In genomic region chr2:179459606-179460005, GRCm38 (mm10) we compare ENCODE assay signal across 27 mouse cellular contexts. TPM values are rescaled to one million over a fixed set of nuclear protein-coding genes. Genes with fewer than 3 reads are reported as not detected.
DNase-seq lines count a peak whose midpoint lies in the region; TF ChIP-seq lines count a peak whose summit lies in the region.
"Had no signal": no experiment of that assay in that cellular context is flagged by ENCODE, and none has a peak within 500 bp of the region (broad histone marks: within the 10 kb centered on the region; RNA-seq: fewer than 3 reads in every experiment).

No protein-coding gene starts in this region.

- WGBS in cerebellum, adult 2 months: 1% methylated on average over 2 of the region's 2 CpGs
- WGBS in limb, embryonic 10.5 days: 96% methylated on average over 2 of the region's 2 CpGs

- no peaks in the 10 kb centered on the region for H3K27me3 ChIP-seq in cerebellum, adult 2 months (ENCODE audit: control insufficient read depth, insufficient read depth, low read length)
- H3K27me3 ChIP-seq in limb, embryonic 10.5 days (ENCODE audit: low read depth, poor library complexity, severe bottlenecking): no peaks in the 10 kb centered on the region
- H3K27me3 ChIP-seq: embryonic facial prominence, embryonic 13.5 days; forebrain, embryonic 12.5 days; forebrain, embryonic 15.5 days; heart, embryonic 13.5 days; intestine, embryonic 15.5 days had no signal

- no peak overlapping the region for H3K27ac ChIP-seq in cerebellum, adult 2 months (ENCODE audit: insufficient read depth, low read length)
- no peak overlapping the region for H3K27ac ChIP-seq in limb, embryonic 10.5 days
- H3K27ac ChIP-seq: embryonic facial prominence, embryonic 10.5 days; embryonic facial prominence, embryonic 13.5 days; forebrain, embryonic 12.5 days; forebrain, embryonic 15.5 days; heart, adult 2 months; heart, embryonic 10.5 days; heart, embryonic 13.5 days; intestine, embryonic 15.5 days had no signal

- H3K9me3 ChIP-seq in limb, embryonic 10.5 days (replicated peaks): peaks cover 44% of the 10 kb centered on the region

- no peak for TF ChIP-seq POLR2A in cerebellum, adult 2 months (IDR thresholded peaks at IDR 0.05; ENCODE audit: borderline replicate concordance, insufficient read depth, low read length)

- no peaks in the 10 kb centered on the region for H3K36me3 ChIP-seq in limb, embryonic 10.5 days
- H3K36me3 ChIP-seq: heart, embryonic 10.5 days; heart, embryonic 13.5 days; intestine, embryonic 15.5 days had no signal

- peaks cover 4% of the 10 kb centered on the region; the same call in 1 of the 2 replicates for H3K4me1 ChIP-seq in cerebellum, adult 2 months (ENCODE audit: control insufficient read depth, insufficient read depth, low read length)
- H3K4me1 ChIP-seq in limb, embryonic 10.5 days: no peaks in the 10 kb centered on the region
- H3K4me1 ChIP-seq: embryonic facial prominence, embryonic 10.5 days; embryonic facial prominence, embryonic 13.5 days; forebrain, embryonic 12.5 days; forebrain, embryonic 15.5 days; heart, embryonic 10.5 days; heart, embryonic 13.5 days; intestine, embryonic 15.5 days had no signal

- H3K4me3 ChIP-seq in cerebellum, adult 2 months (replicated peaks; ENCODE audit: insufficient read depth, low read depth, low read length): no peak overlapping the region
- no peak overlapping the region for H3K4me3 ChIP-seq in limb, embryonic 10.5 days
- H3K4me3 ChIP-seq: embryonic facial prominence, embryonic 10.5 days; embryonic facial prominence, embryonic 13.5 days; erythroblast, embryonic 14.5 days; forebrain, embryonic 12.5 days; forebrain, embryonic 15.5 days; heart, adult 2 months; heart, embryonic 10.5 days; heart, embryonic 13.5 days; intestine, embryonic 15.5 days had no signal

- TF ChIP-seq CTCF in cerebellum, adult 2 months (IDR thresholded peaks at IDR 0.05; ENCODE audit: borderline replicate concordance, insufficient read depth, low read depth, low read length): no peak

- peak; percentile 14 to 16 for DNase-seq in cerebellum, adult 18-20 months
- no peak for DNase-seq in cerebellum, adult 8-10 months
- peak; percentile 40 for DNase-seq in brain, adult 2 months (ENCODE audit: low read depth, low spot score)
- peak; percentile 23 to 62 for DNase-seq in cerebellum, adult 2 months
- DNase-seq in cerebellum, postnatal 10 days: peak; percentile 82 to 88
- no peak for DNase-seq in spleen, adult 18-20 months
- no peak for DNase-seq in right cerebral cortex, postnatal 10 days (ENCODE audit: low spot score in 2 of 2)
- DNase-seq in limb, embryonic 10.5 days (ENCODE audit: low spot score): no peak
- DNase-seq: adrenal gland, adult 2 months; adrenal gland, postnatal 14 days; embryo, embryonic 11 days; gastrocnemius, postnatal 10 days; gastrocnemius, postnatal 36 days; heart, adult 2 months; heart, postnatal 14 days; heart, postnatal 4 days; kidney, adult 11 months had no signal

RNA-seq across cellular contexts. Expression of gene Cdh4, which starts 17.4 kb away (rescaled TPM):
- 9.3 and 11.0 TPM in 2 replicates for polyA plus RNA-seq in cerebellum, adult 2 months (2012; rRNA removed)
- polyA plus RNA-seq in limb, embryonic 10.5 days (2016; fragmentation: Nextera tagmentation; extraction: Ambion mirVana): 1.4 and 1.8 TPM in 2 replicates
- polyA plus RNA-seq: C2C12; CD4-positive, CD25-positive, alpha-beta regulatory T cell, adult 4 months; erythroblast, embryonic 14.5 days had no signal

Comparison
In these comparisons a context has a peak if more than half of its experiments do, and no peak if none do; other contexts are left out.
1. DNase-seq: peak in cerebellum, adult 18-20 months (2 of 2), brain, adult 2 months (single experiment), cerebellum, adult 2 months (2 of 2) and cerebellum, postnatal 10 days (2 of 2); none in cerebellum, adult 8-10 months (single experiment), spleen, adult 18-20 months (0 of 2), right cerebral cortex, postnatal 10 days (0 of 2) and limb, embryonic 10.5 days (single experiment).